Mouse (Mus musculus): Measurements from ENCODE around the gene Tubb4b. TPM values are rescaled to one million over a fixed set of nuclear protein-coding genes. Genes with fewer than 3 reads are reported as not detected.
A peak's percentile ranks its signal among the peaks of the same experiment; 100 is the strongest.

Gene Tubb4b
- polyA plus RNA-seq, 1 experiment from 2014 or later = 361 TPM

- H3K9me3 ChIP-seq = no peaks in the 10 kb centered on the region
- H3K4me3 ChIP-seq = peak within 1 kb of the TSS; percentile 67
- H3K27me3 ChIP-seq = peaks cover 11% of the 10 kb centered on the region
- 0% methylated on average over 55 of the region's 59 CpGs for WGBS
- H3K27ac ChIP-seq (replicated peaks) = peak within 1 kb of the TSS; percentile 69
- peaks cover 30% of the 10 kb centered on the region for H3K36me3 ChIP-seq
- peak; percentile 47 for ATAC-seq (ENCODE audit: low read depth)
- H3K4me1 ChIP-seq (replicated peaks) = peaks cover 33% of the 10 kb centered on the region
- peak within 1 kb of the TSS; percentile 87 for H3K9ac ChIP-seq
- H3K4me2 ChIP-seq = peak within 1 kb of the TSS; percentile 85
These were observed 17.6 kb upstream of the Tubb4b start, which contains the start of the genes Rnf208 and Cysrt1 for GRCm38 (mm10) chr2:25242101-25242506. Rnf208 (plus strand) TSS chr2:25242255. Cysrt1 (minus strand) TSS chr2:25242452.

- peaks cover 23% of the 10 kb centered on the region for H3K36me3 ChIP-seq
- H3K9ac ChIP-seq = peak overlapping the region; percentile 87
- H3K4me1 ChIP-seq (replicated peaks) = peaks cover 33% of the 10 kb centered on the region
- 22% methylated on average over 6 of the region's 6 CpGs for WGBS
- peak overlapping the region; percentile 85 for H3K4me2 ChIP-seq
- peak; percentile 45 for ATAC-seq (ENCODE audit: low read depth)
- peaks cover 11% of the 10 kb centered on the region for H3K27me3 ChIP-seq
- peak overlapping the region; percentile 69 for H3K27ac ChIP-seq (replicated peaks)
- no peaks in the 10 kb centered on the region for H3K9me3 ChIP-seq
- H3K4me3 ChIP-seq = peak overlapping the region; percentile 67
These were observed 16.9 kb upstream of the Tubb4b start for GRCm38 (mm10) chr2:25241438-25241775.

DNA sequence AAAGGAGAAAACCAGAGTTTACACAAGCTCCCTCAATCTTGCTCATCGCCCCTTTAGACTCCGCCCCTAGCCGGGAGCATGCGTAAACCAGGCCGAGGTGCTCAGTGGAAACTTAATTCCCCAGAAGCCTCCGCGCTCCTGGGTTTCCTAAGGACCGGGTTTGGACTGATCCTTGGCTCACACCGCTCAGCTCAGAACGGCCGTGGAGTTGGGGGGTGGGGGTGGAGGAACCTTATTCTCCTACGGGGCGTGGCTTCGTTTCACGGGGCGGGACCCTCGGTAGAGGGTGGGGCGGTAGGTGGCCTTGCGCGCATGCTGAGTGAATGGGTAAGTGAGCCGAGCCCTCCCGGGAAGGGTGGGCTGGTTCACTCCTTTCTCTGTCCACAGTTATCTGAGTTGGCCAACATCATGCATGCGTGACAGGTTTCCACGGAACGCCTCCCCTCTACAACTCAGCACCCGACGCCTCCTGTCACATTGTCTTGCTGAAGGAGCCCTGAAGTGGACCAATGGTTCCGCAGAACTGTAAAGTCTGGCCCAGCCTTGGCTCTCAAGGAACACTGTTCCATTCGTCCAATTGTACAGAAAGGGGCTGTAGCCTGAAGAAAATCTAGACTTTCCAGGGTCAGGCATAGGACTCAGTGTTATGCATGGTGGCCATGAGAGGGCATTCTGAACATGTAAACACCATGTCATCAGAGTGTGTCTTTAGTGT is 16.4 kb upstream of the Tubb4b start:
- Histone ChIP-seq H3K4me3 (peak overlapping the region; percentile 67), H3K27ac (replicated peaks) (peak overlapping the region; percentile 69), H3K9me3 (no peaks in the 10 kb centered on the region), H3K4me1 (replicated peaks) (peaks cover 33% of the 10 kb centered on the region), H3K27me3 (peaks cover 11% of the 10 kb centered on the region), H3K4me2 (peak overlapping the region; percentile 85), H3K9ac (peak overlapping the region; percentile 87), H3K36me3 (peaks cover 18% of the 10 kb centered on the region)
- WGBS = 1% methylated on average over 29 of the region's 29 CpGs
- peak; percentile 80 for ATAC-seq (ENCODE audit: low read depth)

GRCm38 (mm10) chr2:25240310-25240709 is 15.8 kb upstream of the Tubb4b start:
- Histone ChIP-seq H3K4me2 (peak overlapping the region; percentile 85), H3K9ac (peak overlapping the region; percentile 87), H3K27me3 (peaks cover 11% of the 10 kb centered on the region), H3K9me3 (no peaks in the 10 kb centered on the region), H3K4me3 (peak overlapping the region; percentile 67), H3K27ac (replicated peaks) (peak overlapping the region; percentile 69), H3K4me1 (replicated peaks) (peaks cover 33% of the 10 kb centered on the region), H3K36me3 (peaks cover 12% of the 10 kb centered on the region; the same call in 1 of the 2 replicates)
- ATAC-seq (ENCODE audit: low read depth) = peak; percentile 2; the same call in 1 of the 2 replicates
- 53% methylated on average over 8 of the region's 8 CpGs for WGBS

DNA sequence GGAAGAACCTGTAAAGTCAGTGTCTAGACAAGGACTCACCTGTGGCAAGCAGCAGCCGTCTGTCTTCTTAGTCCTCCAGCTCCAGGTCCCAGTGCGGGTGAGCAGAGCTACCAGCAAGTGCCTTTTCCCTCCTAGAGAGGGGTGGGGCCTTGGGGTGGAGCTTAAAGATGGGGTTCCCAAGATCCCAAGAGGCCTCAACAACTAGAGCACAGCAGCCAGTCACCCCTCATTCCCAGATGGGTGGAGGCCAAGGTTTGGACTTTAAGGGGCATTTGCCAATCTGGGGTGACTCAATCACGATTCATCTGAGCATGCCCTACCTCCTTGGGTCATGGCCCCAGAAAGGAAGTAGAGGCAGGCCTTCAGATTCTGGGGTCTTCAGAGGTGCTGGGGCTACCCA is 15.3 kb upstream of the Tubb4b start:
- H3K9ac ChIP-seq = no peak overlapping the region
- 88% methylated on average over 3 of the region's 3 CpGs for WGBS
- peaks cover 11% of the 10 kb centered on the region for H3K27me3 ChIP-seq
- H3K4me1 ChIP-seq (replicated peaks) = peaks cover 33% of the 10 kb centered on the region
- H3K27ac ChIP-seq (replicated peaks) = no peak overlapping the region
- H3K36me3 ChIP-seq = 0 out of 2 replicates have a peak, but pooled peaks cover 7% of the 10 kb centered on the region
- no peak overlapping the region for H3K4me2 ChIP-seq
- H3K9me3 ChIP-seq = no peaks in the 10 kb centered on the region
- ATAC-seq (ENCODE audit: low read depth) = no peak
- H3K4me3 ChIP-seq = no peak overlapping the region

GRCm38 (mm10) chr2:25238106-25238505 is 13.6 kb upstream of the Tubb4b start:
- peaks cover 27% of the 10 kb centered on the region for H3K4me1 ChIP-seq (replicated peaks)
- no peak for ATAC-seq (ENCODE audit: low read depth)

GRCm38 (mm10) chr2:25237522-25237921 is 13.0 kb upstream of the Tubb4b start:
- 68% methylated on average over 4 of the region's 4 CpGs for WGBS
- H3K9ac ChIP-seq = no peak overlapping the region
- H3K4me1 ChIP-seq (replicated peaks) = peaks cover 22% of the 10 kb centered on the region
- no peaks in the 10 kb centered on the region for H3K9me3 ChIP-seq
- ATAC-seq (ENCODE audit: low read depth) = no peak
- H3K4me3 ChIP-seq = no peak overlapping the region
- peaks cover 6% of the 10 kb centered on the region for H3K27me3 ChIP-seq
- H3K4me2 ChIP-seq = no peak overlapping the region
- H3K27ac ChIP-seq (replicated peaks) = no peak overlapping the region
- H3K36me3 ChIP-seq = no peaks in the 10 kb centered on the region

More at GRCm38 (mm10) chr2:25238106-25238505, 13.6 kb upstream of the Tubb4b start:
- Histone ChIP-seq H3K9me3 (no peaks in the 10 kb centered on the region), H3K9ac (no peak overlapping the region), H3K36me3 (no peaks in the 10 kb centered on the region), H3K27me3 (peaks cover 10% of the 10 kb centered on the region), H3K27ac (replicated peaks) (no peak overlapping the region), H3K4me2 (no peak overlapping the region), H3K4me3 (no peak overlapping the region)

DNA sequence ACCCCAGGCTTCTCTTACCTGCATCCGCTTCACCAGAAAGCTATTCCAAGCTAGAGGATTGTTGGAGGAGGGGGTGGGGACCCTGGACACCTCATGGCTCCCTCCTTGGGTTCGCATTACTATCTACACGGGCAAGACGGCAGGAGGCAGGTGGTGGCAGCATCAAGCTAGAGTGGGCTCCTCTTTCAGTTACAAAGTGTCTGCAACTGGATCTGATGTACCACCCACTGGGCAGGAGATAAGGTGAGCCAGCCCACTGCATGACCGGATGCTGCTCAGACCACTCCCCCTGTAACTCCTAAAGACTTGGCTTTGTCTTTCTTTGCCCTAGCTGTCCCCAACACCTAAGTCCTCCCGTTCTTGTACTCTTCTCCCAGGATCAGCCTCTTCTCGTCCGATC is 12.1 kb upstream of the Tubb4b start, which contains the start of gene Rnf224:
TSS of gene Rnf224 (minus strand) at position 174 of the 400 bp plus-strand sequence.
- Histone ChIP-seq H3K9ac (no peak within 1 kb of the TSS), H3K4me3 (no peak within 1 kb of the TSS), H3K4me1 (replicated peaks) (peaks cover 13% of the 10 kb centered on the region), H3K4me2 (no peak within 1 kb of the TSS), H3K36me3 (no peaks in the 10 kb centered on the region), H3K27ac (replicated peaks) (no peak within 1 kb of the TSS), H3K27me3 (peaks cover 6% of the 10 kb centered on the region), H3K9me3 (no peaks in the 10 kb centered on the region)
- no peak for ATAC-seq (ENCODE audit: low read depth)
- 37% methylated on average over 8 of the region's 8 CpGs for WGBS

DNA sequence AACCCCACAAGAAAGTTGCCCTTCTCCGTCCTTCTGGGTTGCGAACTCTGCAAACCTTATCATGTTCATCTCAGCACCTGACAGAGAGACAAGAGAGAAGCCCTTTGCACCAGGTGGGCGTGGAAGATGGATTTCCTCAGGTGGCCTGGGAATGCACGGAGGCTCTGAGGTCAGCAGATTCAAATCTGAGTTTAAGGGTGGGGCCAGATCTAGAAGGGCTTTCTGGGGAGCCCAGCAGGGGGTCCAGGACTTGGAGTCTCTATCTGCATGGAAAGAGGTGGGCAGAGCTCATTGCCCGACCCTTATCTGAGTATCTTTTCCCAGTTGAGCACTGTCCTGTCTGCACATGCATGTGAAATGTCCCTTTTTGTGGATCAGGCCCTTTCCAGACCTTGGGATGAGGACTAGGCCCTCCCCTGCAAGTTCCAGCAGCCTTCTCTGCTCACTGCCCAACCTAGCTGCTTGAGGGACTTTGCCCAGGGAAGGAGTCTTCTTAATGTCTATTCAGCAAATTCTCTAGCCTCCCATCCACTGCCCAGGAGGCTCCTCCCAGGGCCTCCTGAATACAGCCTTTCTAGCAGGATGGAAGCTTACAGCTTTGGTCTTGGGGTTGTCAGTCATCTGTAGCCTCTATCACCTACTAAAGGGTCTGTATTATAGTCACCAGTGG is 10.2 kb upstream of the Tubb4b start:
- Histone ChIP-seq H3K4me3 (no peak overlapping the region), H3K27me3 (no peaks in the 10 kb centered on the region; the same call in 1 of the 2 replicates), H3K27ac (replicated peaks) (no peak overlapping the region), H3K36me3 (no peaks in the 10 kb centered on the region), H3K9ac (no peak overlapping the region), H3K4me1 (replicated peaks) (no peaks in the 10 kb centered on the region), H3K9me3 (no peaks in the 10 kb centered on the region), H3K4me2 (no peak overlapping the region)
- 81% methylated on average over 5 of the region's 5 CpGs for WGBS
- no peak for ATAC-seq (ENCODE audit: low read depth)

DNA sequence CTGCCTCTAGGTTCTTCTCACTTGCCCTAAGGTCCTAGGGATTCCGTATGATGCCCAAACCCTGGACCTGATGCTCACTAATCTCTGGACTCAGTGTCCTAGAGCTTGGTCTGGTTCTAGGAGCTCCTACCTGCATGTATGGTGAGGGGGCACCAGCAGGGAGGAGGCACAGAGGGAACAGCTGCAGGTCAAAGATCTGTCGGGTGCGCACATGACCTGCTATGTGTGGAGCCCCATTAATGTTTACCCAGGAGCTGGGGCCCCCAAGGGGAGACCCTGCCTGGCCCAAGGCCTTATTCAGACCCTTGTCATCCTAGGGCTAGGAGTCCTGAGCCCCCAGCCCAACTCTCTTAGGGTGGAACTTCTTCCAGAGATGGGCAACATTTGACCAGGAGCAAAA is 9.5 kb upstream of the Tubb4b start, which contains the start of gene Slc34a3:
TSS of gene Slc34a3 (minus strand) at position 315 of the 400 bp plus-strand sequence.
- 79% methylated on average over 3 of the region's 3 CpGs for WGBS
- H3K9ac ChIP-seq = no peak within 1 kb of the TSS
- H3K27ac ChIP-seq (replicated peaks) = no peak within 1 kb of the TSS
- H3K4me2 ChIP-seq = no peak within 1 kb of the TSS
- H3K4me1 ChIP-seq (replicated peaks) = peaks cover 1% of the 10 kb centered on the region
- H3K27me3 ChIP-seq = no peaks in the 10 kb centered on the region; the same call in 1 of the 2 replicates
- no peaks in the 10 kb centered on the region for H3K9me3 ChIP-seq
- no peak within 1 kb of the TSS for H3K4me3 ChIP-seq
- H3K36me3 ChIP-seq = no peaks in the 10 kb centered on the region
- ATAC-seq (ENCODE audit: low read depth) = no peak

- peaks cover 8% of the 10 kb centered on the region for H3K4me1 ChIP-seq (replicated peaks)
- no peaks in the 10 kb centered on the region; the same call in 1 of the 2 replicates for H3K27me3 ChIP-seq
- H3K9ac ChIP-seq = no peak overlapping the region
- H3K36me3 ChIP-seq = no peaks in the 10 kb centered on the region
- no peak overlapping the region for H3K27ac ChIP-seq (replicated peaks)
- 82% methylated on average over 4 of the region's 4 CpGs for WGBS
- H3K4me2 ChIP-seq = no peak overlapping the region
- no peaks in the 10 kb centered on the region for H3K9me3 ChIP-seq
- no peak for ATAC-seq (ENCODE audit: low read depth)
- no peak overlapping the region for H3K4me3 ChIP-seq
These were observed 8.9 kb upstream of the Tubb4b start for GRCm38 (mm10) chr2:25233421-25233820.

DNA sequence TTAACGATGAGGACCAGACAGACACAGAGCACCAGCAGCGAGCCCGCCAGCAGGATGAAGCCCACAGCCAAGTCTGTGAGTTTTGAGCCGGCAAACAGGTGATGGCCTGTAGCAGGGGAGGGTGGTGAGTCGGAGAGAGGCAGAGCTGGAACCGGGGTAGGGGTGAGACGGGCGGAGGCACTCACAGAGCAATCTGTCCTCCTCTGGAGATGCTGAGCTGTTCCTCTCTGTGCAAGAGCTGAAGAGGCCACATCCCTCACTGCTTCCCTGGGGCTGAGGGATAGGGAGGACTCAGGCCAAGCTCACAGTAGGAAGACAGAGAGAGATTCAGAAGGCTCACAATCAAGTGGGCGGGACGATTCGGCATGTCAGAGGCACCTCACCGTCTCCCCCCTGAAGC is 6.5 kb upstream of the Tubb4b start:
- no peaks in the 10 kb centered on the region for H3K9me3 ChIP-seq
- no peak overlapping the region for H3K27ac ChIP-seq (replicated peaks)
- no peak overlapping the region; the same call in 1 of the 2 replicates for H3K9ac ChIP-seq
- peaks cover 10% of the 10 kb centered on the region for H3K4me1 ChIP-seq (replicated peaks)
- H3K4me3 ChIP-seq = no peak overlapping the region
- H3K27me3 ChIP-seq = no peaks in the 10 kb centered on the region; the same call in 1 of the 2 replicates
- no peaks in the 10 kb centered on the region for H3K36me3 ChIP-seq
- H3K4me2 ChIP-seq = no peak overlapping the region
- no peak for ATAC-seq (ENCODE audit: low read depth)
- WGBS = 63% methylated on average over 12 of the region's 12 CpGs

Measured in neural tube, embryonic 13.5 days (tissue).